Mouse (Mus musculus) heart, embryonic 10.5 days (tissue): ENCODE measurements around the gene Trpm3. TPM values are rescaled to one million over a fixed set of nuclear protein-coding genes. Genes with fewer than 3 reads are reported as not detected.

Experiments used
- DNase-seq: peaks from one replicate; pipeline ENCODE4 v3.0.0-alpha.2; 2017; ENCODE audit warnings: low spot score
- H3K27ac ChIP-seq: fragments of 300-500 bp; sonication (generic); 2 replicates; pipeline ENCODE4 v1.5.1; 2016; ENCODE audit warnings: mild to moderate bottlenecking
- H3K27me3 ChIP-seq: fragments of 300-500 bp; sonication (generic); 2 replicates; pipeline ENCODE4 v1.6.1; 2016; ENCODE audit warnings: mild to moderate bottlenecking; ENCODE audit not compliant: poor library complexity, insufficient read depth, severe bottlenecking
- H3K36me3 ChIP-seq: fragments of 300-500 bp; sonication (generic); 2 replicates; pipeline ENCODE4 v1.6.1; 2016; ENCODE audit warnings: mild to moderate bottlenecking, moderate library complexity
- H3K4me1 ChIP-seq: fragments of 300-500 bp; sonication (generic); 2 replicates; pipeline ENCODE4 v1.6.1; 2016; ENCODE audit warnings: mild to moderate bottlenecking
- H3K4me3 ChIP-seq: fragments of 300-500 bp; sonication (generic); 2 replicates; pipeline ENCODE4 v1.5.1; 2016; ENCODE audit warnings: mild to moderate bottlenecking, moderate library complexity
- H3K9me3 ChIP-seq: fragments of 300-500 bp; sonication (generic); 2 replicates; pipeline ENCODE4 v1.6.1; 2016; ENCODE audit warnings: mild to moderate bottlenecking, moderate library complexity
- WGBS: fragments of 180-500 bp; shearing (Covaris S2); methylation state at CpG from one replicate; pipeline ENCODE4 v1.1.7; 2016; 5-methylcytosine and 5-hydroxymethylcytosine counted together
- polyA plus RNA-seq: library from polyadenylated mRNA; unstranded; fragments of >200 nt; fragmentation: Nextera tagmentation; extraction: Ambion mirVana; gene quantifications from 2 replicates; pipeline ENCODE4 v1.2.1, GENCODE M21; 2016

The Trpm3 gene
- polyA plus RNA-seq, 1 experiment from 2014 or later = 1.7 TPM

DNA sequence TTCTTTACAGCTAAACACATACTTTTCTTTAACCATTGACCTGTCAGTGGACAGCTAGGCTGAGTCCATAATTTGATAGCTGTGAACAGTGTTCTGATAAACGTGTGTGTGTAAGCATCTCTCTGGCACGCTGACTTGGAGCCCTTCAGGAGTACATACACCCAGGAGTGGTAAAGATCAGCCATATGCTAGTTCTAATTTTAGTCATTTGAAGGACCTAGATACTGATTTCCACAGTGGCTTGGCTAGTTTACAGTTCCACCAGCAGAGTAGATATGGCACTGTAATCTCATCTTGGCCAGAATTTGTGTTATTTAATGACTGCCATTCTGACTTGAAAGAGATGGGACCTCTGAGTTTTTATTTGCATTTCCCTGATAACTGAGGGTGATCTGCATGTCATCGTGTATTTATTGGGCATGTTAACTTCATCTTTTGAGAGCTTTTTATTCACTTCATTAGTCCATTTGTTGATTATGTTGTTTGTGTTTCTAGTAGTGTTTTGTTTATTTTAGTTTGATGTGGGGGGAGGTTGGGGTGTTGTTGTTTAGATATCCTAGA is 499.6 kb downstream of the Trpm3 start:
- H3K4me3 ChIP-seq = no peak overlapping the region
- no peaks in the 10 kb centered on the region for H3K36me3 ChIP-seq
- H3K9me3 ChIP-seq = no peaks in the 10 kb centered on the region
- 48% methylated on average over 3 of the region's 3 CpGs for WGBS
- no peaks in the 10 kb centered on the region for H3K27me3 ChIP-seq
- DNase-seq = no peak
- H3K4me1 ChIP-seq = no peaks in the 10 kb centered on the region
- H3K27ac ChIP-seq = no peak overlapping the region

DNA sequence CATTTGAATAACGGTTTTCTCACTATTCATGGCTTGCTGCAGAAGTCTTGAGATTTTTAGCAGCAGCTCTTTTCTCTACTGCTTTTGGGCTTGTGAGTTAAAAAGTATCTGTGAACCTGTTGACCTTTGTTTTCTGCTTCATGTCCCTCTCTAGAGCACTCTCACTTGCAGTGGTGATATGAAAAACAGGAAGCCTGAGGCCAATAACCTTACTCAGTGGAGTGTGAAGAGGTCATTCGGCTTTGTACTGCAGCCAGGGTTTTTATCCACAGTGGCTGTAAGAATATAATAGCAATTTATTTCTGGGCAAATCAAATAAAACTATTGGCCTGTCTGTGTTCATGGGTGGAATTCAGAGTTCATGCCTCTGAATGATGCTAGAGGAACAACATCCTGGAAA is 503.3 kb downstream of the Trpm3 start:
- 62% methylated on average over 2 of the region's 2 CpGs for WGBS
- H3K9me3 ChIP-seq = no peaks in the 10 kb centered on the region
- no peak overlapping the region for H3K27ac ChIP-seq
- no peaks in the 10 kb centered on the region for H3K27me3 ChIP-seq
- H3K4me3 ChIP-seq = no peak overlapping the region
- no peaks in the 10 kb centered on the region for H3K4me1 ChIP-seq
- DNase-seq = no peak
- no peaks in the 10 kb centered on the region for H3K36me3 ChIP-seq

GRCm38 (mm10) chr19:22656466-22657215 is 517.8 kb downstream of the Trpm3 start:
- no peak for DNase-seq
- no peaks in the 10 kb centered on the region for H3K4me1 ChIP-seq
- no peaks in the 10 kb centered on the region for H3K27me3 ChIP-seq
- H3K9me3 ChIP-seq = no peaks in the 10 kb centered on the region
- no peak overlapping the region for H3K4me3 ChIP-seq
- H3K36me3 ChIP-seq = no peaks in the 10 kb centered on the region
- H3K27ac ChIP-seq = no peak overlapping the region
- 70% methylated on average over 14 of the region's 14 CpGs for WGBS

GRCm38 (mm10) chr19:22657251-22657650 is 518.4 kb downstream of the Trpm3 start:
- Histone ChIP-seq H3K9me3 (no peaks in the 10 kb centered on the region), H3K4me3 (no peak overlapping the region), H3K27ac (no peak overlapping the region), H3K4me1 (no peaks in the 10 kb centered on the region), H3K27me3 (no peaks in the 10 kb centered on the region), H3K36me3 (no peaks in the 10 kb centered on the region)
- DNase-seq = no peak
- 67% methylated on average over 4 of the region's 4 CpGs for WGBS

GRCm38 (mm10) chr19:22665401-22665800 is 526.6 kb downstream of the Trpm3 start:
- Histone ChIP-seq H3K36me3 (no peaks in the 10 kb centered on the region), H3K4me1 (no peaks in the 10 kb centered on the region), H3K27ac (no peak overlapping the region), H3K4me3 (no peak overlapping the region), H3K9me3 (no peaks in the 10 kb centered on the region), H3K27me3 (no peaks in the 10 kb centered on the region)
- DNase-seq = no peak
- WGBS = 78% methylated on average over 4 of the region's 4 CpGs

GRCm38 (mm10) chr19:22670222-22670621 is 531.4 kb downstream of the Trpm3 start:
- no peak for DNase-seq
- no peak overlapping the region for H3K27ac ChIP-seq
- H3K36me3 ChIP-seq = no peaks in the 10 kb centered on the region
- H3K27me3 ChIP-seq = no peaks in the 10 kb centered on the region
- H3K4me1 ChIP-seq = no peaks in the 10 kb centered on the region
- no peaks in the 10 kb centered on the region for H3K9me3 ChIP-seq
- no peak overlapping the region for H3K4me3 ChIP-seq
- WGBS = 87% methylated on average over 8 of the region's 8 CpGs

DNA sequence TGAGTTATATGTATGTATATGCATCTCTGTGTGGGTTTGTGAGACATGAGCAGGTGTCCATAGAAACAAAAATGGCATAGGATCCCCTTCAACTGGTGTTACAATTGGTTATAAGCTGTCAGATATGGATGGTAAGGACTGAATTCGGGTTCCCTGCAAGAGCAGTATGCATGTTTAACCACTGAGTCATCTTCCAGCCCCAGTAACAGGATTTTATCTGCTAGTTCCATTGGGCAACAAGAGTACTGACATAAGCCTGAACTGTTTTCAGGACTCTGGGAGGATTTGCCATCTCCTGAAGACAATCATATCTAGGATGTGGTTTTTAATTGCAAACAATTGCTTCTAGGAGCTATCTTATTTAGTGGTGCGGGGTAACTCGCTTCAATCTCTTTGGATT is 534.0 kb downstream of the Trpm3 start:
- Histone ChIP-seq H3K4me3 (no peak overlapping the region), H3K36me3 (no peaks in the 10 kb centered on the region)
- WGBS = 74% methylated on average over 3 of the region's 3 CpGs

GRCm38 (mm10) chr19:22676206-22676605 is 537.4 kb downstream of the Trpm3 start:
- 88% methylated on average over 4 of the region's 4 CpGs for whole genome bisulfite sequencing
- H3K36me3 ChIP-seq = no peaks in the 10 kb centered on the region
- no peak overlapping the region for H3K4me3 ChIP-seq
- H3K27ac ChIP-seq = no peak overlapping the region
- no peaks in the 10 kb centered on the region for H3K4me1 ChIP-seq
- H3K9me3 ChIP-seq = no peaks in the 10 kb centered on the region
- H3K27me3 ChIP-seq = no peaks in the 10 kb centered on the region
- no peak for DNase-seq

More for the DNA sequence above, 534.0 kb downstream of the Trpm3 start:
- DNase-seq = no peak
- H3K27ac ChIP-seq = no peak overlapping the region
- no peaks in the 10 kb centered on the region for H3K27me3 ChIP-seq
- no peaks in the 10 kb centered on the region for H3K4me1 ChIP-seq
- H3K9me3 ChIP-seq = no peaks in the 10 kb centered on the region

DNA sequence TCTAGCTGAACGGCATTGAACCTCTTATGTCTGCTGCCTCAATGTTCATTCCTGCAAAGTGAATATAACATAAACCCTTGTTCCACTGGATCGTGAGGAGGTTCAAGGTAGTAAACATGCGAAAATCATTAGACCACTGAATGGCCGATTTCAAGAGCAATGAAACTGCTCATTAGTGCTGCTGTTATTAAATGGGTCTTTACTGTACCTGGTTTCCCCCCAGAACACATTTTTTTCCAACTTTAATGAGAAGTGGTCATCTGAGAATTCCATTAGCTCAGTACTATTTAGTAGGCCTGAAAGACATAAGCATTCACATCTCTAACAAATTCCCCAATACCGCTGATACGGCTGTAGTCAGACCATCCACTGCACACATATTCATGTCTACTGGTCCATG is 543.4 kb downstream of the Trpm3 start:
- H3K36me3 ChIP-seq = no peaks in the 10 kb centered on the region
- no peak for DNase-seq
- H3K9me3 ChIP-seq = no peaks in the 10 kb centered on the region
- no peak overlapping the region for H3K27ac ChIP-seq
- no peaks in the 10 kb centered on the region for H3K4me1 ChIP-seq
- H3K4me3 ChIP-seq = no peak overlapping the region
- no peaks in the 10 kb centered on the region for H3K27me3 ChIP-seq
- WGBS = 92% methylated on average over 6 of the region's 6 CpGs

- Histone ChIP-seq H3K4me3 (no peak overlapping the region), H3K9me3 (no peaks in the 10 kb centered on the region), H3K27me3 (no peaks in the 10 kb centered on the region), H3K27ac (no peak overlapping the region), H3K4me1 (no peaks in the 10 kb centered on the region), H3K36me3 (no peaks in the 10 kb centered on the region)
- no peak for DNase-seq
- WGBS = 81% methylated on average over 5 of the region's 5 CpGs
These were observed 553.1 kb downstream of the Trpm3 start for GRCm38 (mm10) chr19:22691995-22692394.

DNA sequence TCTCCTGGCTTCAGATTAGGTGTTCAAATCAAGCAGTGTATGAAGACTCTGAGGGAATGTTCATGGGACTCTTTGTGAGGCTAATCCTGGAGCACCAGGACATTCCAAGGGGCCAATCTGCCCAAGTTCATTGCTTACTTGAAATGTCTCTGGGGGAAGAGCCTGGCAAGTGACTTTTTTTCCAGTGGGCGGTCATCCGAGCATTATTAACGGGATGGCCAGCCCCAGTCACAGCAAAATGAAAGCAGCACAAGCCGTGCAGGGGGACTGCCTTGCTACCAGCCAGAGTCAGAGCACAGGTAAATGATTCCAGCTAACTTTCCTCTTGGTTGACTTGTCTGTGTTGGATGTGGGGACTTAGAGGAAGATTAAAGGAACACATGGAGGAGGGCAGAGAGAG is 553.7 kb downstream of the Trpm3 start:
- no peaks in the 10 kb centered on the region for H3K36me3 ChIP-seq
- WGBS = 71% methylated on average over 4 of the region's 4 CpGs
- no peaks in the 10 kb centered on the region for H3K27me3 ChIP-seq
- no peak overlapping the region for H3K4me3 ChIP-seq
- H3K27ac ChIP-seq = no peak overlapping the region
- H3K9me3 ChIP-seq = no peaks in the 10 kb centered on the region
- DNase-seq = no peak
- no peaks in the 10 kb centered on the region for H3K4me1 ChIP-seq

DNA sequence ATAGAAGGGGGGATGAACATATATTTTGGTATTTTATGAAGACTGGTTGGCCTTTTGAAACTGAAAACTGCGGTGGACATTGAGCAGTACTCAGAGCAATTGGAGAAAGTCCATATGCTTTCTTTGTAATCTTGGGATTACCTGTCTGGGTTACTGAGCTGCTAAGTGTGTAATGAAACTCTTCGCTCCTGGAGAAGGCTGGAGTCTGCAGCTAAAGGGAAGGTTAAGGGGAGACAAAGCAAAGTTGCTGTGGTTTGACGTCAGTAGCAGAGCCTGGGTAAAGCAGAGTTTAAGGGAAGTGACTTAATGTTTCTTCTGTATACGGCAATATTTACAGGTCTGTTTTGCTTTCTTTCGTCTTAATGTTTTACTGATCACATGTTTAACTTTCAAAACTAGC is 554.1 kb downstream of the Trpm3 start:
- Histone ChIP-seq H3K4me1 (no peaks in the 10 kb centered on the region), H3K27ac (no peak overlapping the region), H3K36me3 (no peaks in the 10 kb centered on the region), H3K9me3 (no peaks in the 10 kb centered on the region), H3K27me3 (no peaks in the 10 kb centered on the region), H3K4me3 (no peak overlapping the region)
- no peak for DNase-seq
- WGBS = 82% methylated on average over 5 of the region's 5 CpGs

DNA sequence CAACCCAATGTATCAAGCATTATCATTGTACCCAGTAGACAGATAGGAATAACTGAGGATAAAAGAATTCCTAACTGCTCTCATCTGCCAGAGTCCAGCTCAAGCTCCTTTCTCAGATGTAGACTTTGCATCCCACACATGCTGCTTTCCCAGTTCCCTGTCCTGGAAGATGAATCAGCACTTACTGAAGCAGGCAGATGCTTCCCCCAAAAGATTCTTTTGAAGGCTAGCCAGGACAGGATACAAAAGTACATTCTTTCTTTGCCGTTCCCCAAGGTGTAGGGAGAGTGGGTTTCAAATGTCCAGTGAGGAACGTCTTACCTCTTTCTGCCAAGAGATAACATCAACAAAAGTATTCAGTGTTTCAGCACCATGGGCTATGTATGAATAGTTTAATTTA is 556.6 kb downstream of the Trpm3 start:
- no peaks in the 10 kb centered on the region for H3K27me3 ChIP-seq
- no peaks in the 10 kb centered on the region for H3K9me3 ChIP-seq
- no peak overlapping the region for H3K27ac ChIP-seq
- WGBS = 37% methylated on average over 2 of the region's 2 CpGs
- H3K4me1 ChIP-seq = no peaks in the 10 kb centered on the region
- H3K36me3 ChIP-seq = no peaks in the 10 kb centered on the region
- no peak for DNase-seq
- no peak overlapping the region for H3K4me3 ChIP-seq

- H3K4me3 ChIP-seq = no peak overlapping the region
- H3K9me3 ChIP-seq = no peaks in the 10 kb centered on the region
- no peak overlapping the region for H3K27ac ChIP-seq
- 80% methylated on average over 4 of the region's 4 CpGs for WGBS
- DNase-seq = no peak
- no peaks in the 10 kb centered on the region for H3K36me3 ChIP-seq
- H3K27me3 ChIP-seq = no peaks in the 10 kb centered on the region
- no peaks in the 10 kb centered on the region for H3K4me1 ChIP-seq
These were observed 559.9 kb downstream of the Trpm3 start for GRCm38 (mm10) chr19:22698737-22699136.
